Mouse (Mus musculus) effector memory CD4-positive, alpha-beta T cell, adult 7 months (primary cell): ENCODE data around the gene Gtpbp3. TPM values are rescaled to one million over a fixed set of nuclear protein-coding genes. Genes with fewer than 3 reads are reported as not detected.

Source experiments
- polyA plus RNA-seq: library from polyadenylated mRNA; unstranded; fragments of 100-300 nt; shearing (Covaris generic); gene quantifications from one replicate; pipeline ENCODE4 v1.2.1, GENCODE M21; 2017

Gtpbp3 gene
- 6.5 TPM for polyA plus RNA-seq

DNA sequence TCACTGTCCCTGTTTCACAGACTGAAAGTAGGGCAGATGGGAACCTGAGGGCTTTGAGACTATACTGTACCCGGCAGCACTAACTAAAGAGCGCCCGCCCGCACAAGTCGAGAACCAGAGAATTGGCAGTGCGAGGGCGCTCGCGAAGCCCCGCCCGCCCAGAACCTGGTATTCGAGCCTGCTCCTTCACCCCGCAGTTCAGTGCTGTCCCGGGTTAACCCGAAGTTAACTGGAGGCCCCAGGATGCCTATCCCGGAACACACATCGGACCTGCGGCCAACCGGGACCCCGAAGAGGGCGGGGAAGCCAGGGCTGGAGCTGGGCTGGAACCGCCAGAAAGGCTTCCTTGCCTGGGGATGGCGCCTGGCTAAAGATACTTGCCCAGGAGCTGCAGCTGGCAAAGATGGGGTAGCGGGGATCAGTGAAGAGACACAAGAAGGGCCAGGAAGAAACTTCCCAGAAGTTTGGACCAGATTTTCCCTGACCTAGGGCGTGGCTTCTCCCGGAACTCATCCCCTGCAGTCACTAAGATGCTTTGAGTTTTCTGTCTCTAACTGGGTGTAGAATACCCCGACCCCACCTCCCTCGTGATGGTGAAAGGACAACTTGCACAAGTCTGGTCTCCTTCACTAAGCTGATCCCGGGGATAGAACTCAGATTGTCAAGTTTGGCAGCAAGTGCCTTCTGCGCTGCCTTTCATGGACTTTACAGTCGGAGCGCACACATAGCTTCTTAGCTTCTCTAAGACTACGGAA, at the start of gene Gtpbp3:
Gene Gtpbp3, plus strand, starts transcription at position 413 of the 755 bp plus-strand sequence.

GRCm38 (mm10) chr8:71463188-71464033, 24.5 kb upstream of the Gtpbp3 start, which contains the start of gene Abhd8:
Gene Abhd8 (minus strand): TSS chr8:71463655.

DNA sequence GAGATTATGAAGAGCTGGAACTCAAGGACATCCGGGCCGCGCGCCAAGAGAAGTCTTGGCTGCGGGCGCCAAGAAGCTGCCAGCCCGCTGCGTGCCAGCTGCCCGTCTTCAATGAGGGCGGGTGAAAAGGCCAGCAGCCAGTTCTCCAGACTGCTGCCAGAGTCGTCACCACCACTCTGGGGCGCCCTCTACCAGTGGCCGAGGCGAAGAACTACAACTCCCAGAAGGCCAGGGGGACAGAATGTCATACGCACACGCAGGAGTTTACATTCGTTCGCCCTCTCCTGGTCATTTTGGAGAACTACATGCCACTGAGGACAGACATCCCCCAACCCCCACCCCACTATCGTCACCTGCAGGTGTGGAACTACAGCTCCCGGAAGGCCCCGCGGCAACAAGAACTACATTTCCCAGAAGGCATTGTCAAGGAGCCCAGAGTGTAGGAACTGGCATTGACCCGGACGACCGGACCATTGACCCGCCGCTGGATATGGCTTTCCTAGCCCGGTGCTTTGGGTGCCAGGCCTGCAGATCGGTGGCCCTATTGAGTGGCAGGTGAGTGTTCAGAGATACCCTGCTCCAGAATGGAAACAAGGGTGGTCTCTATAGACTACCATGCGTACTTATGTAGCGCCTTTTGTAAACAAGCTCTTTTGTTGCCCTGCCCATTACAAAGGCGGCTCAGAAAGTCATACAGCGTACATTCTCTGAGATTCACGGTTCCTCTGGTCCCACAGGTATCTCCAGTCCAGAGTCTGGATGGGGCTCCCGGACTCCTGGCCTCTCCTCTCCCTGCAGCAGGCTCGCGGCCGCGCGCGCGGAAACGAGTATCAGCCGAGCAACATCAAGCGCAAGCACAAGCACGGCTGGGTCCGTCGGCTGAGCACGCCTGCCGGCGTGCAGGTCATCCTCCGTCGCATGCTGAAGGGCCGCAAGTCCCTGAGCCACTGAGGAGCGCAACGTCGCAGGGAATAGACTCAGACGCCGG, 23.1 kb upstream of the Gtpbp3 start, which contains the start of gene Mrpl34:
Gene Mrpl34, plus strand, starts transcription at position 447 of the 988 bp plus-strand sequence.

DNA sequence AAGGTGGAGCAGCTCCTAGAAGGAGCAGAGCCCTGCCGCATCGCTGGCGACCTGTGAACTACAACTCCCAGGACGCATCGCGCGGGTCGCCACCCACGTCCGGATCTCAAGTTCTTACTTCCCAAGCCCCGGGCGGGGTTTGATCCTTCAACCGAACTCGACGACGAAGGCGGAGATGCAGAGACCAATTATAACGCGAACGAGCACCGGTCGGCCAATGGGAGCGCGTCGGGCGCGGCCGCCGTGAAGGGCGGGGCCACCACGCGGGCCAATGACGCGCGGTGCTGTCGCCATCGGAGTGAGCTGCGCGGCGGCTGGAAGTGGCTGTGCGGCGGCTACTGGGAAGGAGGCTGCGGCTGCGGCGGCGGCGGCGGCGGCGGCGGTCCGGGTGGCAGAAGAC, 19.0 kb upstream of the Gtpbp3 start, which contains the start of gene Dda1:
Gene Dda1, plus strand, starts transcription at position 284 of the 400 bp plus-strand sequence.

GRCm38 (mm10) chr8:71485142-71486135, 2.5 kb upstream of the Gtpbp3 start, which contains the start of gene Ano8:
Gene Ano8 (minus strand): TSS chr8:71485963.

DNA sequence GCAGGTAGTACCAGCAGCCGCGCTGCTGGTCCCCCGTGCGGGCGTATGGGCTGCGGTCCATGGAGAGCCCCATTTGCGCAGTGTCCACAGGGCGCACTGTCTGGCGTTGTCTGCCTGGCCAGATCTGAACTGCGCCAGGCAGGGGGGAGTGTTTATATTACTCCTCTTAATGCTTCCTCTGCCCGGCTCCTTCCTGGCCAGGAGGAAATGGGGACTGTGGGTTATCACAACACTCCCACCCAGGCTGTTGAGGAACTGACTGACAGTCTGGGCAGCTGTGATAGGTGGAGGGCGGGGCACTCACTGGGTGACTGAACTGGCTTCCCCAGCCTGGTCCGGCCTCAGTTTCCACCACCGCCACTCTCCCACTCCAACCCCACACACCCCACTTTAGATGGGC, 23.7 kb downstream of the Gtpbp3 start, which contains the start of gene Plvap:
Gene Plvap, minus strand, starts transcription at position 109 of the 400 bp plus-strand sequence.

DNA sequence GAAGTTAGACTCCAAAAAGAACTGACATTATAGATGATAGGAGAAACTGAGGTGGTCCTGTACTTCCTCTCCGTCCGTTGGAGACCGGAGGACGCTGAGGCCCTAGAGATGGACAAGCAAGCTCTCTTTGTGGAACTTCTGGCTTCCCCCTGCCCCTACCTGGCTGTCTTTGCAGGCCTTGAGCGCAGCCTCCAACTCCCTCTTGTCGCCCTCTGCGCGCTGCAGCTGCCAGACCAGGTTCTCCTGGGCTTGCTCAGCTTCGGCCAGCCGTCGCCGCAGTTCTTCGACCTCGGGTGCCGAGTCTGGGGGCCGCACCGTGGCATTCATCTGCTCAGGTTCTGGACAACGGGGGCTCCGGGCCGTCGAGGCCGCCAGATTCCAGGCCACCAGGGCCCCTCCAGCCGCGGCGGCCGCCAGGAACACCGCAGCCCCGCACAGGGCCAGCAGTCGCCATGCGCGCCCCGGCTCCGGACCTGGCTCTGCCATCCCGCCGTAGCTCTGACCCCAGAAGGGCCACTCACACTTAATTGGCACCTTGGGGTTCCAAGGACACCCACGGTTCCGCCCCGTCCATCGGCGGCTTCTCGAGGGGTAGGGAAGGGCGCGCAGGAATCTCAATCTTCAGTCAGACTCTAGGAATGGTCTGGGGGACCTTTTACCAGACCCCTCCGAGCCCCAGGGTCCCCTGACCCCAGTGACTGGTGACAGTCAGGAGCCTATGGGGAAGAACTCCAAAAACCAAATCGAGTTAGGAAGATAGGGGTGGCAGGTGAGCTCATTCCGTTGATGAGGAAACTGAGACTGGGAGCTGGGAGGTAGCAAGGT, 37.5 kb downstream of the Gtpbp3 start, which contains the start of gene Ccdc194:
Gene Ccdc194, minus strand, starts transcription at position 486 of the 825 bp plus-strand sequence.

GRCm38 (mm10) chr8:71537028-71537867, 49.3 kb downstream of the Gtpbp3 start, which contains the start of gene Bst2:
Gene Bst2 (minus strand): TSS chr8:71537456.

GRCm38 (mm10) chr8:71542632-71543343, 54.9 kb downstream of the Gtpbp3 start, which contains the start of gene Mvb12a:
Gene Mvb12a (plus strand): TSS chr8:71542922.

Other genes with a start within 250 kb of the Gtpbp3 start
- 54.4 TPM for gene Myo9b, start 215.4 kb upstream of the Gtpbp3 start, polyA plus RNA-seq
- 23.1 TPM for gene Haus8, start 215.2 kb upstream of the Gtpbp3 start, polyA plus RNA-seq
- 185 TPM for gene Use1, start 121.3 kb upstream of the Gtpbp3 start, polyA plus RNA-seq
- gene Ocel1, start 116.8 kb upstream of the Gtpbp3 start, polyA plus RNA-seq: 17.4 TPM
- gene Nr2f6, start 106.1 kb upstream of the Gtpbp3 start, polyA plus RNA-seq: 7.6 TPM
- 0.29 TPM for gene Ushbp1, start 92.3 kb upstream of the Gtpbp3 start, polyA plus RNA-seq
- 87.6 TPM for gene Babam1, start 91.2 kb upstream of the Gtpbp3 start, polyA plus RNA-seq
- 0.20 TPM for gene Ankle1, start 82.1 kb upstream of the Gtpbp3 start, polyA plus RNA-seq
- 112 TPM for gene Abhd8, start 24.4 kb upstream of the Gtpbp3 start, polyA plus RNA-seq
- 21.5 TPM for gene Mrpl34, start 23.1 kb upstream of the Gtpbp3 start, polyA plus RNA-seq
- gene Dda1, start 18.9 kb upstream of the Gtpbp3 start, polyA plus RNA-seq: 143 TPM
- 16.6 TPM for gene Ano8, start 2.1 kb upstream of the Gtpbp3 start, polyA plus RNA-seq
- not detected for gene Plvap, start 23.6 kb downstream of the Gtpbp3 start, polyA plus RNA-seq
- not detected for gene Ccdc194, start 37.6 kb downstream of the Gtpbp3 start, polyA plus RNA-seq
- gene Bst2, start 49.4 kb downstream of the Gtpbp3 start, polyA plus RNA-seq: 108 TPM
- 65.2 TPM for gene Mvb12a, start 54.8 kb downstream of the Gtpbp3 start, polyA plus RNA-seq
- 13.9 TPM for gene Tmem221, start 70.8 kb downstream of the Gtpbp3 start, polyA plus RNA-seq
- gene Nxnl1, start 78.5 kb downstream of the Gtpbp3 start, polyA plus RNA-seq: 1.9 TPM
- gene Slc27a1, start 80.8 kb downstream of the Gtpbp3 start, polyA plus RNA-seq: 16.1 TPM
- gene Pgls, start 104.1 kb downstream of the Gtpbp3 start, polyA plus RNA-seq: 66.7 TPM
- gene Fam129c, start 109.5 kb downstream of the Gtpbp3 start, polyA plus RNA-seq: 2.7 TPM
- gene Colgalt1, start 122.9 kb downstream of the Gtpbp3 start, polyA plus RNA-seq: 30.3 TPM
- not detected for gene Unc13a, start 183.7 kb downstream of the Gtpbp3 start, polyA plus RNA-seq
- gene Jak3, start 188.2 kb downstream of the Gtpbp3 start, polyA plus RNA-seq: 72.8 TPM
- 17.5 TPM for gene Insl3, start 201.1 kb downstream of the Gtpbp3 start, polyA plus RNA-seq
- gene B3gnt3, start 213.7 kb downstream of the Gtpbp3 start, polyA plus RNA-seq: 2.9 TPM
- 169 TPM for gene Fcho1, start 237.6 kb downstream of the Gtpbp3 start, polyA plus RNA-seq